Mouse (Mus musculus): ENCODE data around the gene Ak5. TPM values are rescaled to one million over a fixed set of nuclear protein-coding genes. Genes with fewer than 3 reads are reported as not detected.
A peak's percentile ranks its signal among the peaks of the same experiment; 100 is the strongest.

Ak5 gene
- polyA plus RNA-seq, 1 experiment from 2014 or later: 5.2 TPM

- ChIA-PET CTCF (interaction anchor here (0.7 to 1.5 kb wide), 4 partner anchors 12 to 18 kb away, joined by 3 to 5 read pairs (median 5); no protein-coding TSS in a partner anchor), POLR2A (interaction anchor here (1.1 to 1.8 kb wide), 2 partner anchors 16 to 21 kb away, joined by 3 to 4 read pairs; no protein-coding TSS in a partner anchor)
- TF ChIP-seq CTCF (IDR thresholded peaks at IDR 0.05): no peak
- in situ Hi-C loops (cut with MboI; ENCODE audit: low pct_unique_long_range_greater_than_20kb): no loop called here
- no peak for DNase-seq (ENCODE audit: low read depth, low spot score)
- no peak for ATAC-seq
- H3K27me3 ChIP-seq: no peaks in the 10 kb centered on the region
Measured at GRCm38 (mm10) chr3:152490423-152490822, 177.7 kb downstream of the Ak5 start.

GRCm38 (mm10) chr3:152488964-152489363 is 179.2 kb downstream of the Ak5 start:
- no peaks in the 10 kb centered on the region for H3K27me3 ChIP-seq
- no peak for DNase-seq (ENCODE audit: low read depth, low spot score)
- in situ Hi-C loops (cut with MboI; ENCODE audit: low pct_unique_long_range_greater_than_20kb): no loop called here
- POLR2A ChIA-PET: interaction anchor here (0.6 to 1.8 kb wide), 6 partner anchors 14 to 1368 kb away, joined by 3 to 4 read pairs (median 3); no protein-coding TSS in a partner anchor
- no peak for TF ChIP-seq CTCF (IDR thresholded peaks at IDR 0.05)
- CTCF ChIA-PET: interaction anchor here (0.8 to 1.6 kb wide), 9 partner anchors 11 to 262 kb away, joined by 3 to 5 read pairs (median 3); no protein-coding TSS in a partner anchor
- no peak for ATAC-seq

GRCm38 (mm10) chr3:152484206-152484605 is 184.0 kb downstream of the Ak5 start:
- DNase-seq (ENCODE audit: low read depth, low spot score): no peak
- POLR2A ChIA-PET: interaction anchor here (1.2 to 2.1 kb wide), 3 partner anchors 22 to 26 kb away, joined by 3 to 4 read pairs (median 4); no protein-coding TSS in a partner anchor
- CTCF ChIA-PET: interaction anchor here (0.8 to 1.6 kb wide), 8 partner anchors 10 to 226 kb away, joined by 3 to 6 read pairs (median 4); no protein-coding TSS in a partner anchor
- in situ Hi-C loops (cut with MboI; ENCODE audit: low pct_unique_long_range_greater_than_20kb): no loop called here
- peak; percentile 85 for ATAC-seq
- TF ChIP-seq CTCF (IDR thresholded peaks at IDR 0.05): no peak
- H3K27me3 ChIP-seq: no peaks in the 10 kb centered on the region

GRCm38 (mm10) chr3:152483800-152484199 is 184.4 kb downstream of the Ak5 start:
- in situ Hi-C loops (cut with MboI; ENCODE audit: low pct_unique_long_range_greater_than_20kb): no loop called here
- peak; percentile 75 for ATAC-seq
- DNase-seq (ENCODE audit: low read depth, low spot score): no peak
- CTCF ChIA-PET: interaction anchor here (0.8 to 1.6 kb wide), 7 partner anchors 9 to 227 kb away, joined by 3 to 6 read pairs (median 3); no protein-coding TSS in a partner anchor
- POLR2A ChIA-PET: interaction anchor here (1.2 to 2.1 kb wide), 2 partner anchors 22 to 25 kb away, joined by 3 to 4 read pairs; no protein-coding TSS in a partner anchor
- no peak for TF ChIP-seq CTCF (IDR thresholded peaks at IDR 0.05)
- no peaks in the 10 kb centered on the region for H3K27me3 ChIP-seq

GRCm38 (mm10) chr3:152482182-152482581 is 186.0 kb downstream of the Ak5 start:
- DNase-seq (ENCODE audit: low read depth, low spot score) (no peak), ATAC-seq (no peak)
- H3K27me3 ChIP-seq: no peaks in the 10 kb centered on the region
- TF ChIP-seq CTCF (IDR thresholded peaks at IDR 0.05): no peak
- CTCF ChIA-PET: interaction anchor here (0.9 to 1.0 kb wide), 2 partner anchors 39 to 87 kb away, joined by 3 read pairs; no protein-coding TSS in a partner anchor
- POLR2A ChIA-PET: interaction anchor here (0.7 kb wide), 1 partner anchor 32 kb away, joined by 3 read pairs; no protein-coding TSS in a partner anchor
- in situ Hi-C loops (cut with MboI; ENCODE audit: low pct_unique_long_range_greater_than_20kb): no loop called here

- POLR2A ChIA-PET: interaction anchor here (0.6 kb wide), 1 partner anchor 103 kb away, joined by 3 read pairs; no protein-coding TSS in a partner anchor
- in situ Hi-C loops (cut with MboI; ENCODE audit: low pct_unique_long_range_greater_than_20kb): no loop called here
- no peak for DNase-seq (ENCODE audit: low read depth, low spot score)
- H3K27me3 ChIP-seq: no peaks in the 10 kb centered on the region
- CTCF ChIA-PET: interaction anchor here (1.2 to 1.7 kb wide), 3 partner anchors 11 to 232 kb away, joined by 3 to 5 read pairs (median 4); no protein-coding TSS in a partner anchor
- no peak for TF ChIP-seq CTCF (IDR thresholded peaks at IDR 0.05)
- ATAC-seq: no peak
Measured at GRCm38 (mm10) chr3:152480336-152480735, 187.8 kb downstream of the Ak5 start.

GRCm38 (mm10) chr3:152478599-152479435 is 189.3 kb downstream of the Ak5 start:
- no peaks in the 10 kb centered on the region for H3K27me3 ChIP-seq
- ChIA-PET CTCF (interaction anchor here (0.7 to 1.9 kb wide), 3 partner anchors 11 to 250 kb away, joined by 3 to 5 read pairs (median 3); no protein-coding TSS in a partner anchor), POLR2A (interaction anchor here (0.8 kb wide), 1 partner anchor 90 kb away, joined by 3 read pairs; no protein-coding TSS in a partner anchor)
- DNase-seq (ENCODE audit: low read depth, low spot score) (no peak), ATAC-seq (peak; percentile 17)
- no peak for TF ChIP-seq CTCF (IDR thresholded peaks at IDR 0.05)
- in situ Hi-C loops (cut with MboI; ENCODE audit: low pct_unique_long_range_greater_than_20kb): loop anchor here (5.0 to 10.0 kb wide), 2 partner anchors 84 to 233 kb away; partner anchors contain the start of genes Pigk and Zzz3

- in situ Hi-C loops (cut with MboI; ENCODE audit: low pct_unique_long_range_greater_than_20kb): loop anchor here (5.0 to 10.0 kb wide), 2 partner anchors 83 to 234 kb away; partner anchors contain the start of genes Pigk and Zzz3
- H3K27me3 ChIP-seq: no peaks in the 10 kb centered on the region
- ChIA-PET POLR2A (interaction anchor here (0.8 to 1.3 kb wide), 3 partner anchors 14 to 91 kb away, joined by 3 to 5 read pairs (median 3); no protein-coding TSS in a partner anchor), CTCF (interaction anchor here (0.6 to 2.7 kb wide), 5 partner anchors 12 to 251 kb away, joined by 3 to 5 read pairs (median 3); no protein-coding TSS in a partner anchor)
- ATAC-seq (peak; percentile 86), DNase-seq (ENCODE audit: low read depth, low spot score) (no peak)
- no peak for TF ChIP-seq CTCF (IDR thresholded peaks at IDR 0.05)
Measured at GRCm38 (mm10) chr3:152477796-152478527, 190.2 kb downstream of the Ak5 start.

- ATAC-seq: no peak
- CTCF ChIA-PET: interaction anchor here (0.9 to 5.1 kb wide), 18 partner anchors 9 to 267 kb away, joined by 3 to 44 read pairs (median 9); partner anchors contain the start of gene Zzz3
- POLR2A ChIA-PET: interaction anchor here (1.2 kb wide), 1 partner anchor 80 kb away, joined by 3 read pairs; no protein-coding TSS in a partner anchor
- DNase-seq (ENCODE audit: low read depth, low spot score): no peak
- in situ Hi-C loops (cut with MboI; ENCODE audit: low pct_unique_long_range_greater_than_20kb): loop anchor here (5.0 to 10.0 kb wide), 2 partner anchors 81 to 236 kb away; partner anchors contain the start of genes Pigk and Zzz3
- no peak for TF ChIP-seq CTCF (IDR thresholded peaks at IDR 0.05)
- H3K27me3 ChIP-seq: no peaks in the 10 kb centered on the region
Measured at GRCm38 (mm10) chr3:152475894-152476293, 192.3 kb downstream of the Ak5 start.
